Mouse (Mus musculus) limb, embryonic 12.5 days (tissue): ENCODE measurements around the gene Sorcs3. TPM values are rescaled to one million over a fixed set of nuclear protein-coding genes. Genes with fewer than 3 reads are reported as not detected.
A peak's percentile ranks its signal among the peaks of the same experiment; 100 is the strongest.

Source experiments
- ATAC-seq: fragments of 200-750 bp; cut with Nextera tagmentation; 2 replicates; pipeline ENCODE4 v1.8.0; 2017; ENCODE audit warnings: low read depth, moderate TSS enrichment; ENCODE audit not compliant: insufficient number of reproducible peaks, insufficient read depth, low FRiP score, low TSS enrichment
- H3K27ac ChIP-seq: fragments of 300-500 bp; sonication (generic); 2 replicates; pipeline ENCODE4 v1.5.1; 2016; ENCODE audit warnings: mild to moderate bottlenecking, moderate library complexity
- H3K27me3 ChIP-seq: fragments of 300-500 bp; sonication (generic); 2 replicates; pipeline ENCODE4 v1.6.1; 2016; ENCODE audit warnings: mild to moderate bottlenecking, moderate library complexity
- H3K36me3 ChIP-seq: fragments of 300-500 bp; sonication (generic); 2 replicates; pipeline ENCODE4 v1.6.1; 2016; ENCODE audit warnings: mild to moderate bottlenecking, moderate library complexity
- H3K4me1 ChIP-seq: fragments of 300-500 bp; sonication (generic); replicated peaks from 2 replicates; pipeline ENCODE4 v1.6.1; 2016
- H3K4me2 ChIP-seq: fragments of 300-500 bp; sonication (generic); 2 replicates; pipeline ENCODE4 v1.6.1; 2016; ENCODE audit warnings: mild to moderate bottlenecking, moderate library complexity
- H3K4me3 ChIP-seq: fragments of 300-500 bp; sonication (generic); replicated peaks from 2 replicates; pipeline ENCODE4 v1.5.1; 2016; ENCODE audit warnings: mild to moderate bottlenecking
- H3K9ac ChIP-seq: fragments of 300-500 bp; sonication (generic); replicated peaks from 2 replicates; pipeline ENCODE4 v1.6.1; 2016; ENCODE audit warnings: mild to moderate bottlenecking, moderate library complexity
- H3K9me3 ChIP-seq: fragments of 300-500 bp; sonication (generic); 2 replicates; pipeline ENCODE4 v1.6.1; 2016; ENCODE audit warnings: mild to moderate bottlenecking, moderate library complexity
- WGBS: fragments of 180-500 bp; shearing (Covaris S2); methylation state at CpG from one replicate; pipeline ENCODE4 v1.1.7; 2016; 5-methylcytosine and 5-hydroxymethylcytosine counted together
- polyA plus RNA-seq: library from polyadenylated mRNA; unstranded; fragments of >200 nt; fragmentation: Nextera tagmentation; extraction: Ambion mirVana; gene quantifications from 2 replicates; pipeline ENCODE4 v1.2.1, GENCODE M21; 2016

Gene Sorcs3
- 1.7 and 2.0 TPM in 2 replicates for polyA plus RNA-seq

GRCm38 (mm10) chr19:48205929-48206814 is at the start of gene Sorcs3:
Gene Sorcs3, plus strand, starts transcription at chr19:48206025.
- under 1% methylated on average over 70 of the region's 70 CpGs for WGBS
- Histone ChIP-seq H3K9ac (peak within 1 kb of the TSS; percentile 63), H3K27ac (peak within 1 kb of the TSS; percentile 7; the same call in 1 of the 2 replicates), H3K9me3 (no peaks in the 10 kb centered on the region), H3K36me3 (no peaks in the 10 kb centered on the region), H3K4me2 (peak within 1 kb of the TSS; percentile 99), H3K4me1 (peaks cover 50% of the 10 kb centered on the region), H3K4me3 (peak within 1 kb of the TSS; percentile 58), H3K27me3 (peaks cover 71% of the 10 kb centered on the region)
- ATAC-seq: no peak

- 91% methylated on average over 3 of the region's 3 CpGs for WGBS
Measured at GRCm38 (mm10) chr19:48165341-48165740, 40.5 kb upstream of the Sorcs3 start.

GRCm38 (mm10) chr19:48167110-48167509 is 38.7 kb upstream of the Sorcs3 start:
- Histone ChIP-seq H3K27me3 (no peaks in the 10 kb centered on the region), H3K27ac (no peak overlapping the region), H3K9ac (no peak overlapping the region), H3K4me2 (no peak overlapping the region), H3K4me1 (no peaks in the 10 kb centered on the region), H3K4me3 (no peak overlapping the region), H3K9me3 (no peaks in the 10 kb centered on the region), H3K36me3 (no peaks in the 10 kb centered on the region)
- no peak for ATAC-seq
- WGBS: 39% methylated on average over 1 of the region's 1 CpGs

More at GRCm38 (mm10) chr19:48165341-48165740, 40.5 kb upstream of the Sorcs3 start:
- Histone ChIP-seq H3K9ac (no peak overlapping the region), H3K4me1 (no peaks in the 10 kb centered on the region), H3K9me3 (no peaks in the 10 kb centered on the region), H3K4me3 (no peak overlapping the region), H3K4me2 (no peak overlapping the region), H3K27ac (no peak overlapping the region), H3K36me3 (no peaks in the 10 kb centered on the region), H3K27me3 (no peaks in the 10 kb centered on the region)
- ATAC-seq: no peak

- H3K4me2 ChIP-seq: no peak overlapping the region
- 51% methylated on average over 5 of the region's 5 CpGs for whole genome bisulfite sequencing
- H3K9ac ChIP-seq: no peak overlapping the region
- H3K4me1 ChIP-seq: no peaks in the 10 kb centered on the region
- no peak overlapping the region for H3K27ac ChIP-seq
- no peaks in the 10 kb centered on the region for H3K36me3 ChIP-seq
- ATAC-seq: no peak
- no peak overlapping the region for H3K4me3 ChIP-seq
- H3K27me3 ChIP-seq: no peaks in the 10 kb centered on the region
- H3K9me3 ChIP-seq: no peaks in the 10 kb centered on the region
Measured at GRCm38 (mm10) chr19:48168284-48168683, 37.5 kb upstream of the Sorcs3 start.

GRCm38 (mm10) chr19:48174717-48175116 is 31.1 kb upstream of the Sorcs3 start:
- no peaks in the 10 kb centered on the region for H3K36me3 ChIP-seq
- H3K4me3 ChIP-seq: no peak overlapping the region
- H3K27ac ChIP-seq: no peak overlapping the region
- H3K4me1 ChIP-seq: no peaks in the 10 kb centered on the region
- no peaks in the 10 kb centered on the region for H3K27me3 ChIP-seq
- no peak overlapping the region for H3K4me2 ChIP-seq
- no peaks in the 10 kb centered on the region for H3K9me3 ChIP-seq
- no peak for ATAC-seq
- WGBS: 71% methylated on average over 4 of the region's 4 CpGs
- no peak overlapping the region for H3K9ac ChIP-seq

GRCm38 (mm10) chr19:48203928-48204470 is 1.8 kb upstream of the Sorcs3 start:
- Histone ChIP-seq H3K9ac (peak overlapping the region; percentile 63; the same call in 1 of the 2 replicates), H3K9me3 (no peaks in the 10 kb centered on the region), H3K27me3 (peaks cover 64% of the 10 kb centered on the region), H3K27ac (no peak overlapping the region), H3K4me1 (peaks cover 38% of the 10 kb centered on the region), H3K4me3 (peak overlapping the region; percentile 58), H3K4me2 (peak overlapping the region; percentile 99), H3K36me3 (no peaks in the 10 kb centered on the region)
- WGBS: 2% methylated on average over 21 of the region's 22 CpGs
- peak; percentile 9; the same call in 1 of the 2 replicates for ATAC-seq

- H3K4me1 ChIP-seq: peaks cover 39% of the 10 kb centered on the region
- H3K27me3 ChIP-seq: peaks cover 65% of the 10 kb centered on the region
- no peak for ATAC-seq
- H3K4me3 ChIP-seq: peak overlapping the region; percentile 58
- no peak overlapping the region for H3K27ac ChIP-seq
- under 1% methylated on average over 8 of the region's 8 CpGs for WGBS
- peak overlapping the region; percentile 63 for H3K9ac ChIP-seq
- H3K9me3 ChIP-seq: no peaks in the 10 kb centered on the region
- H3K4me2 ChIP-seq: peak overlapping the region; percentile 99
- no peaks in the 10 kb centered on the region for H3K36me3 ChIP-seq
Measured at GRCm38 (mm10) chr19:48204476-48204875, 1.3 kb upstream of the Sorcs3 start.

- Histone ChIP-seq H3K9ac (peak overlapping the region; percentile 63), H3K4me2 (peak overlapping the region; percentile 99), H3K4me1 (peaks cover 46% of the 10 kb centered on the region), H3K4me3 (peak overlapping the region; percentile 58), H3K9me3 (no peaks in the 10 kb centered on the region), H3K36me3 (no peaks in the 10 kb centered on the region), H3K27me3 (peaks cover 70% of the 10 kb centered on the region), H3K27ac (no peak overlapping the region)
- under 1% methylated on average over 44 of the region's 62 CpGs for WGBS
- no peak for ATAC-seq
Measured at GRCm38 (mm10) chr19:48204892-48205761, 698 bp upstream of the Sorcs3 start.

GRCm38 (mm10) chr19:48206861-48207730 is 1.3 kb downstream of the Sorcs3 start:
- Histone ChIP-seq H3K4me2 (peak overlapping the region; percentile 99), H3K36me3 (no peaks in the 10 kb centered on the region), H3K27me3 (peaks cover 71% of the 10 kb centered on the region), H3K9ac (peak overlapping the region; percentile 63), H3K27ac (no peak overlapping the region), H3K4me1 (peaks cover 50% of the 10 kb centered on the region), H3K9me3 (no peaks in the 10 kb centered on the region; the same call in 1 of the 2 replicates), H3K4me3 (peak overlapping the region; percentile 58)
- 2% methylated on average over 21 of the region's 21 CpGs for WGBS
- no peak for ATAC-seq

- Histone ChIP-seq H3K27ac (no peak overlapping the region), H3K9me3 (no peaks in the 10 kb centered on the region; the same call in 1 of the 2 replicates), H3K4me1 (peaks cover 50% of the 10 kb centered on the region), H3K4me3 (peak overlapping the region; percentile 58), H3K4me2 (peak overlapping the region; percentile 99), H3K36me3 (no peaks in the 10 kb centered on the region), H3K9ac (no peak overlapping the region), H3K27me3 (peaks cover 70% of the 10 kb centered on the region)
- ATAC-seq: no peak
- 5% methylated on average over 10 of the region's 10 CpGs for WGBS
Measured at GRCm38 (mm10) chr19:48207731-48208370, 2.0 kb downstream of the Sorcs3 start.
